In the genomic region with DNA sequence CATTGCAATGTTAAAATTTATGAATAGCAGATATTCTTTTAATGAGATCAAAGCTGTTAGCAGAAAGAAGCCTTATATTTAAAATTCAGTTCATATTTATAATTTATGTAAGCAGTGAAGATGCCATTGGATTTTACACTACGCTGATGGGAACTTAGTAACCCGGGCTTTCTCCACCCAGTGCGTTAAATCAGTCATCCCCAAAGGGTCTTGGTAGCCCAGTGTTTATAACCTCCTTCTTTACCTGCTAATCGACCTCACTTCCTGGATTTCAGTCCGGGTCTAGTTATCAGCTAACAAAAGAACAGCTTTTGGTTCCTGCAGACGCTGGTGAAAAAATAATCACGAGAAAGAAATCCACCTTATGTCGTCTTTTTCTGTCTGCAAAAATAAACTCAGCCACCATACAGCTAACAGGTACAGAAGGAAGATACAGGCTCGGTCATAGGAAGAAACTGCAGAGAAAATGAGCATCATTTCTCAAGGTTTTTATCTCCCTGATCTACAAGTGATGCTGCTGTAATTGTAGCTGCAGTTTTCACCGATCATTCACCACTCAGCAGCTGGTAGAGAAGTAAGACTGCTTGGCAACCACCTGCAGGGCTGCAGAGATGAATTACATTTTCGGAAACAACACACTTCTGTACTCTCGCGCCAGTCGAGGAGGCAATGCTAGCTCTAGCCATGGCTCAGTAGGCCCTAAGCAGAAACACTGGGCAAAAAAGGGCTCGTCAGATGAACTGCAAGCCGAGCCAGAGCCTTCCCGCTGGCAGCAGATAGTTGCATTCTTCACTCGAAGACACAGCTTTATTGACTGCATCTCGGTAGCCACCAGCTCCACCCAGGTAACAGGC, we compare ENCODE assay signal across 8 mouse cellular contexts.
DNase-seq lines count a peak whose midpoint lies in the region; ATAC-seq lines count a peak whose summit lies in the region.

No protein-coding gene starts in this region.

- ATAC-seq in granulocyte monocyte progenitor cell, adult 5-6 weeks (replicated peaks; ENCODE audit: poor library complexity, severe bottlenecking), result peak; percentile 53

- DNase-seq in A20 (ENCODE audit: low read depth, low spot score), result peak; percentile 91
- DNase-seq in cerebellum, adult 11 months, result peak; percentile 57
- peak; percentile 30 for DNase-seq in mesoderm, embryonic 11.5 days (ENCODE audit: low read depth, low spot score)
- DNase-seq in lung, postnatal 10 days, result no peak
- DNase-seq in heart, adult 18-20 months, result no peak
- DNase-seq in kidney, adult 8-10 months, result no peak
- no peak for DNase-seq in ovary, adult 18-20 months (ENCODE audit: low spot score)

Comparison
In these comparisons a context has a peak if more than half of its experiments do, and no peak if none do; other contexts are left out.
1. DNase-seq: peak in A20 (single experiment), cerebellum, adult 11 months (single experiment) and mesoderm, embryonic 11.5 days (single experiment); none in lung, postnatal 10 days (single experiment), heart, adult 18-20 months (0 of 2), kidney, adult 8-10 months (0 of 2) and ovary, adult 18-20 months (single experiment).